Comparison of ENCODE assay signal across 8 mouse cellular contexts in genomic region chr1:43110556-43110955, GRCm38 (mm10). TPM values are rescaled to one million over a fixed set of nuclear protein-coding genes. Genes with fewer than 3 reads are reported as not detected.
A peak's percentile ranks its signal among the peaks of the same experiment; 100 is the strongest.
DNase-seq lines count a peak whose midpoint lies in the region; ATAC-seq and TF ChIP-seq lines count a peak whose summit lies in the region.
"Had no signal": no experiment of that assay in that cellular context is flagged by ENCODE, and none has a peak within 500 bp of the region (broad histone marks: within the 10 kb centered on the region; RNA-seq: fewer than 3 reads in every experiment).

No protein-coding gene starts in this region.

- intact Hi-C loops in left cerebral cortex, postnatal 4 days (cut with DNase I), result no loop called here

- no peak for TF ChIP-seq POLR2A in lung, adult 2 months (IDR thresholded peaks at IDR 0.05; ENCODE audit: borderline replicate concordance, extremely low read depth, low read depth, low read length)

- H3K4me3 ChIP-seq in G1E (ENCODE audit: low read depth, low read length), result no peak overlapping the region
- H3K4me3 ChIP-seq in embryonic facial prominence, embryonic 11.5 days (ENCODE audit: low read depth, low read length), result no peak overlapping the region
- no peak overlapping the region for H3K4me3 ChIP-seq in lung, adult 2 months (replicated peaks; ENCODE audit: extremely low read depth, low read depth, low read length)
- H3K4me3 ChIP-seq: hindbrain, embryonic 15.5 days had no signal

- ATAC-seq in G1E (ENCODE audit: extremely low read depth, insufficient number of reproducible peaks, low FRiP score, poor library complexity, severe bottlenecking), result peak; percentile 64; the same call in 1 of the 2 replicates
- no peak for ATAC-seq in embryonic facial prominence, embryonic 11.5 days (replicated peaks; ENCODE audit: insufficient number of reproducible peaks, low FRiP score, low TSS enrichment, low read depth)

- H3K4me2 ChIP-seq in embryonic facial prominence, embryonic 11.5 days (ENCODE audit: low read depth, low read length), result no peak overlapping the region
- H3K4me2 ChIP-seq: hindbrain, embryonic 15.5 days had no signal

- DNase-seq in left cerebral cortex, postnatal 4 days, result peak; percentile 51
- no peak for DNase-seq in left cerebral cortex, adult 11 months (ENCODE audit: low spot score)
- peak; percentile 57 for DNase-seq in G1E (ENCODE audit: low spot score)
- DNase-seq in adrenal gland, postnatal 10 days, result peak; percentile 76
- DNase-seq in embryonic facial prominence, embryonic 11.5 days (ENCODE audit: low spot score), result peak; percentile 44
- peak; percentile 57 for DNase-seq in lung, adult 2 months
- peak; percentile 54 to 87 for DNase-seq in spleen, postnatal 4 days (ENCODE audit: low spot score in 2 of 2)

- no peak overlapping the region for H3K27ac ChIP-seq in embryonic facial prominence, embryonic 11.5 days (replicated peaks; ENCODE audit: low read depth, low read length)
- H3K27ac ChIP-seq: hindbrain, embryonic 15.5 days had no signal

- H3K36me3 ChIP-seq in G1E (replicated peaks), result peaks cover 83% of the 10 kb centered on the region
- peaks cover 2% of the 10 kb centered on the region for H3K36me3 ChIP-seq in embryonic facial prominence, embryonic 11.5 days (replicated peaks; ENCODE audit: control insufficient read depth, insufficient read depth, low read depth, low read length)

- no peaks in the 10 kb centered on the region for H3K9me3 ChIP-seq in G1E (replicated peaks)
- no peaks in the 10 kb centered on the region for H3K9me3 ChIP-seq in embryonic facial prominence, embryonic 11.5 days (replicated peaks; ENCODE audit: control insufficient read depth, low read length)
- H3K9me3 ChIP-seq: hindbrain, embryonic 15.5 days had no signal

- peaks cover 4% of the 10 kb centered on the region; the same call in 1 of the 2 replicates for H3K4me1 ChIP-seq in G1E (ENCODE audit: insufficient read depth, low read depth, low read length)
- H3K4me1 ChIP-seq in embryonic facial prominence, embryonic 11.5 days (ENCODE audit: control insufficient read depth, insufficient read depth, low read length), result no peaks in the 10 kb centered on the region
- no peaks in the 10 kb centered on the region; the same call in 1 of the 2 replicates for H3K4me1 ChIP-seq in lung, adult 2 months (ENCODE audit: control insufficient read depth, insufficient read depth, low read length)
- H3K4me1 ChIP-seq: hindbrain, embryonic 15.5 days had no signal

- 54% methylated on average over 4 of the region's 4 CpGs for WGBS in embryonic facial prominence, embryonic 11.5 days
- WGBS in lung, adult 2 months, result 46% methylated on average over 4 of the region's 4 CpGs

- H3K9ac ChIP-seq in embryonic facial prominence, embryonic 11.5 days (replicated peaks; ENCODE audit: low read length), result no peak overlapping the region
- H3K9ac ChIP-seq: hindbrain, embryonic 15.5 days had no signal

- H3K27me3 ChIP-seq in G1E (ENCODE audit: insufficient read depth, low read length), result no peaks in the 10 kb centered on the region
- no peaks in the 10 kb centered on the region for H3K27me3 ChIP-seq in embryonic facial prominence, embryonic 11.5 days (ENCODE audit: control insufficient read depth, insufficient read depth, low read length)
- H3K27me3 ChIP-seq: hindbrain, embryonic 15.5 days had no signal

- TF ChIP-seq CTCF in G1E (IDR thresholded peaks at IDR 0.05; ENCODE audit: low read depth, low read length), result peak; percentile 77
- peak; percentile 90 for TF ChIP-seq CTCF in lung, adult 2 months (IDR thresholded peaks at IDR 0.05; ENCODE audit: insufficient read depth, low read length)

RNA-seq across cellular contexts. Expression of gene AI597479, which starts 12.0 kb away (rescaled TPM):
- 10 to 100 TPM; 24.6 to 26.6 TPM for total RNA-seq in left cerebral cortex, postnatal 4 days (2021)
- total RNA-seq in G1E (2014; fragmentation: Nextera tagmentation) (31.8 and 34.1 TPM in 2 replicates), G1E (2017) (40.1 and 45.8 TPM in 2 replicates)
- polyA plus RNA-seq in G1E (2012), result 2.9 and 3.2 TPM in 2 replicates
- total RNA-seq in adrenal gland, postnatal 10 days (2021), result 10 to 100 TPM; 13.2 to 16.4 TPM
- polyA plus RNA-seq in embryonic facial prominence, embryonic 11.5 days (2014; fragmentation: Nextera tagmentation; extraction: Ambion mirVana), result 44.4 and 44.7 TPM in 2 replicates
- 4.3 and 6.6 TPM in 2 replicates for polyA plus RNA-seq in lung, adult 2 months (2012; rRNA removed)

RNA-seq across cellular contexts. Expression of gene Tgfbrap1, which starts 12.1 kb away (rescaled TPM):
- total RNA-seq in left cerebral cortex, postnatal 4 days (2021), result 10 to 100 TPM; 42.6 to 44.5 TPM
- total RNA-seq in G1E (2014; fragmentation: Nextera tagmentation) (44.5 and 51.2 TPM in 2 replicates), G1E (2017) (18.1 and 19.7 TPM in 2 replicates)
- 13.0 and 13.2 TPM in 2 replicates for polyA plus RNA-seq in G1E (2012)
- total RNA-seq in adrenal gland, postnatal 10 days (2021), result 10 to 100 TPM; 23.0 to 26.8 TPM
- 10.6 and 12.1 TPM in 2 replicates for polyA plus RNA-seq in embryonic facial prominence, embryonic 11.5 days (2014; fragmentation: Nextera tagmentation; extraction: Ambion mirVana)
- 28.5 and 30.6 TPM in 2 replicates for polyA plus RNA-seq in lung, adult 2 months (2012; rRNA removed)
